Mouse (Mus musculus) G1E (cell line): ENCODE measurements around the gene Mycn. TPM values are rescaled to one million over a fixed set of nuclear protein-coding genes. Genes with fewer than 3 reads are reported as not detected.

Source experiments
- ATAC-seq: 2 replicates; pipeline ENCODE4 v1.8.0; 2016; ENCODE audit warnings: mild to moderate bottlenecking; ENCODE audit not compliant: insufficient number of reproducible peaks, poor library complexity, low FRiP score, severe bottlenecking; ENCODE audit errors: extremely low read depth
- DNase-seq: peaks from one replicate; pipeline ENCODE4 v3.0.0; 2012; ENCODE audit warnings: low spot score
- H3K27me3 ChIP-seq: 2 replicates; pipeline ENCODE4 v1.6.1; 2012; ENCODE audit warnings: mild to moderate bottlenecking, low read length, inconsistent platforms; ENCODE audit not compliant: insufficient read depth
- H3K36me3 ChIP-seq: replicated peaks from 2 replicates; pipeline ENCODE3; 2012; ENCODE audit warnings: mild to moderate bottlenecking, inconsistent platforms
- H3K4me1 ChIP-seq: 2 replicates; pipeline ENCODE4 v1.6.1; 2012; ENCODE audit warnings: low read depth, low read length, inconsistent platforms, mixed read lengths; ENCODE audit not compliant: insufficient read depth
- H3K4me3 ChIP-seq: 2 replicates; pipeline ENCODE4 v1.5.1; 2012; ENCODE audit warnings: low read depth, mild to moderate bottlenecking, inconsistent platforms, low read length, moderate library complexity, mixed read lengths
- H3K9me3 ChIP-seq: replicated peaks from 2 replicates; pipeline ENCODE4 v1.6.1; 2012; ENCODE audit warnings: inconsistent platforms
- CTCF ChIP-seq: IDR thresholded peaks from 2 replicates; pipeline ENCODE4 v1.5.1; 2012; ENCODE audit warnings: low read depth, low read length, inconsistent platforms, mixed read lengths
- GATA1 ChIP-seq: IDR thresholded peaks from 2 replicates; pipeline ENCODE4 v1.6.1; 2012; ENCODE audit warnings: borderline replicate concordance, low read length, inconsistent platforms, mixed read lengths
- GATA2 ChIP-seq: IDR thresholded peaks from 2 replicates; pipeline ENCODE4 v1.6.1; 2012; ENCODE audit warnings: low read depth, low read length, inconsistent platforms, borderline replicate concordance
- POLR2AphosphoS5 ChIP-seq: IDR thresholded peaks from 2 replicates; pipeline ENCODE4 v1.6.1; 2012; ENCODE audit warnings: low read depth, low read length, inconsistent platforms; ENCODE audit not compliant: insufficient replicate concordance
- TAL1 ChIP-seq: conservative IDR thresholded peaks from 2 replicates; pipeline ENCODE4 v1.6.1; 2012; ENCODE audit warnings: low read depth, low read length, inconsistent platforms, mixed read lengths
- polyA plus RNA-seq: library from polyadenylated mRNA; stranded (reverse); fragments of >175 nt; gene quantifications from 2 replicates; pipeline ENCODE4 v1.2.3, GENCODE M21; 2012
- total RNA-seq, 2 experiments: library from RNA; stranded (forward) in 1 of 2; stranded (reverse) in 1 of 2; fragments of 200-1000 nt in 1 of 2; fragments of >200 nt in 1 of 2; fragmentation: Nextera tagmentation in 1 of 2; gene quantifications; 2 replicates each; pipeline ENCODE4 v1.2.3; 2014 to 2017

The Mycn gene
- total and polyA plus RNA-seq, 3 experiments, result 0.33 TPM; not detected in 2

- H3K4me1 ChIP-seq, result no peaks in the 10 kb centered on the region
- TF ChIP-seq TAL1 (no peak), CTCF (no peak), GATA2 (no peak), GATA1 (no peak)
Measured at GRCm38 (mm10) chr12:12940466-12941128, 1.1 kb downstream of the Mycn start.

GRCm38 (mm10) chr12:12939581-12940465 lies 1.9 kb downstream of the Mycn start:
- H3K9me3 ChIP-seq, result peaks cover 34% of the 10 kb centered on the region
- no peaks in the 10 kb centered on the region for H3K36me3 ChIP-seq
- H3K4me3 ChIP-seq, result no peak overlapping the region
- ATAC-seq, result no peak
- peaks cover 10% of the 10 kb centered on the region; the same call in 1 of the 2 replicates for H3K27me3 ChIP-seq
- no peaks in the 10 kb centered on the region for H3K4me1 ChIP-seq
- DNase-seq, result no peak
- TF ChIP-seq GATA1, result no peak
- TF ChIP-seq GATA2, result no peak
- TF ChIP-seq TAL1, result no peak
- no peak for TF ChIP-seq CTCF
- no peak for TF ChIP-seq POLR2AphosphoS5

More at GRCm38 (mm10) chr12:12940466-12941128, 1.1 kb downstream of the Mycn start:
- Histone ChIP-seq H3K36me3 (no peaks in the 10 kb centered on the region), H3K9me3 (peaks cover 34% of the 10 kb centered on the region), H3K4me3 (no peak overlapping the region), H3K27me3 (peaks cover 10% of the 10 kb centered on the region; the same call in 1 of the 2 replicates)
- DNase-seq (no peak), ATAC-seq (no peak)

GRCm38 (mm10) chr12:12938850-12939249 lies 2.9 kb downstream of the Mycn start:
- Histone ChIP-seq H3K36me3 (no peaks in the 10 kb centered on the region), H3K4me1 (no peaks in the 10 kb centered on the region), H3K9me3 (peaks cover 34% of the 10 kb centered on the region), H3K4me3 (no peak overlapping the region), H3K27me3 (peaks cover 10% of the 10 kb centered on the region; the same call in 1 of the 2 replicates)
- TF ChIP-seq GATA1, result no peak
- TF ChIP-seq CTCF, result no peak
- TF ChIP-seq GATA2, result no peak
- no peak for TF ChIP-seq TAL1
- no peak for TF ChIP-seq POLR2AphosphoS5
- no peak for ATAC-seq
- no peak for DNase-seq

GRCm38 (mm10) chr12:12938361-12938760 lies 3.4 kb downstream of the Mycn start:
- ATAC-seq (no peak), DNase-seq (no peak)
- Histone ChIP-seq H3K4me1 (no peaks in the 10 kb centered on the region), H3K4me3 (no peak overlapping the region), H3K9me3 (peaks cover 34% of the 10 kb centered on the region), H3K27me3 (peaks cover 10% of the 10 kb centered on the region; the same call in 1 of the 2 replicates), H3K36me3 (no peaks in the 10 kb centered on the region)
- no peak for TF ChIP-seq GATA1
- TF ChIP-seq TAL1, result no peak
- TF ChIP-seq POLR2AphosphoS5, result no peak
- no peak for TF ChIP-seq GATA2
- TF ChIP-seq CTCF, result no peak

GRCm38 (mm10) chr12:12937746-12938145 lies 4.0 kb downstream of the Mycn start:
- TF ChIP-seq TAL1, result no peak
- TF ChIP-seq POLR2AphosphoS5, result no peak
- TF ChIP-seq CTCF, result no peak
- TF ChIP-seq GATA1, result no peak
- no peak for TF ChIP-seq GATA2
- H3K4me3 ChIP-seq, result no peak overlapping the region
- DNase-seq, result no peak
- no peaks in the 10 kb centered on the region for H3K36me3 ChIP-seq
- ATAC-seq, result no peak
- H3K9me3 ChIP-seq, result peaks cover 34% of the 10 kb centered on the region
- H3K27me3 ChIP-seq, result peaks cover 10% of the 10 kb centered on the region; the same call in 1 of the 2 replicates
- H3K4me1 ChIP-seq, result no peaks in the 10 kb centered on the region

- DNase-seq (no peak), ATAC-seq (no peak)
- peaks cover 5% of the 10 kb centered on the region; the same call in 1 of the 2 replicates for H3K27me3 ChIP-seq
- no peak overlapping the region for H3K4me3 ChIP-seq
- no peaks in the 10 kb centered on the region for H3K36me3 ChIP-seq
- H3K9me3 ChIP-seq, result peaks cover 32% of the 10 kb centered on the region
- no peaks in the 10 kb centered on the region for H3K4me1 ChIP-seq
- TF ChIP-seq GATA1, result no peak
- TF ChIP-seq POLR2AphosphoS5, result no peak
- no peak for TF ChIP-seq GATA2
- no peak for TF ChIP-seq CTCF
- no peak for TF ChIP-seq TAL1
Measured at GRCm38 (mm10) chr12:12937088-12937487, 4.6 kb downstream of the Mycn start.

GRCm38 (mm10) chr12:12932238-12932637 lies 9.5 kb downstream of the Mycn start:
- Histone ChIP-seq H3K36me3 (no peaks in the 10 kb centered on the region), H3K9me3 (peaks cover 6% of the 10 kb centered on the region), H3K27me3 (no peaks in the 10 kb centered on the region; the same call in 1 of the 2 replicates), H3K4me1 (no peaks in the 10 kb centered on the region), H3K4me3 (no peak overlapping the region)
- DNase-seq, result no peak
- no peak for ATAC-seq
- TF ChIP-seq GATA2, result no peak
- no peak for TF ChIP-seq GATA1
- TF ChIP-seq CTCF, result no peak
- no peak for TF ChIP-seq TAL1
- no peak for TF ChIP-seq POLR2AphosphoS5
